Mouse (Mus musculus): ENCODE results near the gene Lyar.

Lyar gene

GRCm38 (mm10) chr5:38255644-38256043 lies 35.4 kb downstream of the Lyar start:
- no peak for DNase-seq (ENCODE audit: low read depth, low spot score)

GRCm38 (mm10) chr5:38256551-38256950 lies 36.3 kb downstream of the Lyar start:
- no peak for DNase-seq (ENCODE audit: low read depth, low spot score)

GRCm38 (mm10) chr5:38258034-38258772 lies 37.9 kb downstream of the Lyar start:
- DNase-seq (ENCODE audit: low read depth, low spot score) = no peak

GRCm38 (mm10) chr5:38258773-38259146 lies 38.5 kb downstream of the Lyar start:
- DNase-seq (ENCODE audit: low read depth, low spot score) = no peak

- DNase-seq (ENCODE audit: low read depth, low spot score) = no peak
These were observed 39.3 kb downstream of the Lyar start for GRCm38 (mm10) chr5:38259455-38260106.

GRCm38 (mm10) chr5:38260107-38260682 lies 39.9 kb downstream of the Lyar start, which contains the start of gene Tmem128:
Gene Tmem128, plus strand, starts transcription at chr5:38260185.
- DNase-seq (ENCODE audit: low read depth, low spot score) = peak; percentile 80

- no peak for DNase-seq (ENCODE audit: low read depth, low spot score)
These were observed 50.7 kb downstream of the Lyar start for GRCm38 (mm10) chr5:38270942-38271341.

- DNase-seq (ENCODE audit: low read depth, low spot score) = no peak
These were observed 53.6 kb downstream of the Lyar start for GRCm38 (mm10) chr5:38273831-38274230.

- DNase-seq (ENCODE audit: low read depth, low spot score) = no peak
These were observed 55.5 kb downstream of the Lyar start, which contains the start of gene Otop1 for GRCm38 (mm10) chr5:38275771-38276170. Gene Otop1, plus strand, starts transcription at chr5:38275972.

GRCm38 (mm10) chr5:38276451-38276850 lies 56.2 kb downstream of the Lyar start:
- DNase-seq (ENCODE audit: low read depth, low spot score) = no peak

GRCm38 (mm10) chr5:38277098-38277866 lies 57.0 kb downstream of the Lyar start:
- DNase-seq (ENCODE audit: low read depth, low spot score) = no peak

GRCm38 (mm10) chr5:38277936-38278600 lies 57.8 kb downstream of the Lyar start:
- DNase-seq (ENCODE audit: low read depth, low spot score) = no peak

- DNase-seq (ENCODE audit: low read depth, low spot score) = no peak
These were observed 59.8 kb downstream of the Lyar start for GRCm38 (mm10) chr5:38280075-38280474.

Measured in CD4-positive, CD25-positive, alpha-beta regulatory T cell, adult 2 months (primary cell).